Mouse (Mus musculus) intestine, embryonic 15.5 days (tissue): ENCODE measurements around the gene Qrfp. TPM values are rescaled to one million over a fixed set of nuclear protein-coding genes. Genes with fewer than 3 reads are reported as not detected.

Experiments used
- ATAC-seq: fragments of 200-750 bp; cut with Nextera tagmentation; 2 replicates; pipeline ENCODE4 v1.8.0; 2017; ENCODE audit warnings: moderate TSS enrichment, moderate library complexity
- H3K27ac ChIP-seq: fragments of 300-500 bp; sonication (generic); 2 replicates; pipeline ENCODE4 v1.5.1; 2015; ENCODE audit warnings: mild to moderate bottlenecking, inconsistent platforms
- H3K27me3 ChIP-seq: fragments of 300-500 bp; sonication (generic); replicated peaks from 2 replicates; pipeline ENCODE4 v1.6.1; 2015; ENCODE audit warnings: inconsistent platforms
- H3K36me3 ChIP-seq: fragments of 300-500 bp; sonication (generic); 2 replicates; pipeline ENCODE4 v1.6.1; 2015; ENCODE audit warnings: inconsistent platforms
- H3K4me1 ChIP-seq: fragments of 300-500 bp; sonication (generic); replicated peaks from 2 replicates; pipeline ENCODE4 v1.6.1; 2015; ENCODE audit warnings: inconsistent platforms
- H3K4me2 ChIP-seq: fragments of 300-500 bp; sonication (generic); replicated peaks from 2 replicates; pipeline ENCODE4 v1.6.1; 2015; ENCODE audit warnings: mild to moderate bottlenecking, inconsistent platforms
- H3K4me3 ChIP-seq: fragments of 300-500 bp; sonication (generic); replicated peaks from 2 replicates; pipeline ENCODE4 v1.5.1; 2015; ENCODE audit warnings: inconsistent platforms
- H3K9ac ChIP-seq: fragments of 300-500 bp; sonication (generic); 2 replicates; pipeline ENCODE4 v1.6.1; 2015; ENCODE audit warnings: inconsistent platforms
- H3K9me3 ChIP-seq: fragments of 300-500 bp; sonication (generic); 2 replicates; pipeline ENCODE4 v1.6.1; 2016; ENCODE audit warnings: inconsistent platforms
- WGBS: fragments of 180-500 bp; shearing (Covaris S2); methylation state at CpG from one replicate; pipeline ENCODE4 v1.1.7; 2015; 5-methylcytosine and 5-hydroxymethylcytosine counted together
- polyA plus RNA-seq: library from polyadenylated mRNA; unstranded; fragments of >200 nt; fragmentation: Nextera tagmentation; extraction: Ambion mirVana; gene quantifications from 2 replicates; pipeline ENCODE4 v1.2.1, GENCODE M21; 2015

Qrfp gene
- polyA plus RNA-seq, 1 experiment from 2014 or later, result 0.05 TPM

DNA sequence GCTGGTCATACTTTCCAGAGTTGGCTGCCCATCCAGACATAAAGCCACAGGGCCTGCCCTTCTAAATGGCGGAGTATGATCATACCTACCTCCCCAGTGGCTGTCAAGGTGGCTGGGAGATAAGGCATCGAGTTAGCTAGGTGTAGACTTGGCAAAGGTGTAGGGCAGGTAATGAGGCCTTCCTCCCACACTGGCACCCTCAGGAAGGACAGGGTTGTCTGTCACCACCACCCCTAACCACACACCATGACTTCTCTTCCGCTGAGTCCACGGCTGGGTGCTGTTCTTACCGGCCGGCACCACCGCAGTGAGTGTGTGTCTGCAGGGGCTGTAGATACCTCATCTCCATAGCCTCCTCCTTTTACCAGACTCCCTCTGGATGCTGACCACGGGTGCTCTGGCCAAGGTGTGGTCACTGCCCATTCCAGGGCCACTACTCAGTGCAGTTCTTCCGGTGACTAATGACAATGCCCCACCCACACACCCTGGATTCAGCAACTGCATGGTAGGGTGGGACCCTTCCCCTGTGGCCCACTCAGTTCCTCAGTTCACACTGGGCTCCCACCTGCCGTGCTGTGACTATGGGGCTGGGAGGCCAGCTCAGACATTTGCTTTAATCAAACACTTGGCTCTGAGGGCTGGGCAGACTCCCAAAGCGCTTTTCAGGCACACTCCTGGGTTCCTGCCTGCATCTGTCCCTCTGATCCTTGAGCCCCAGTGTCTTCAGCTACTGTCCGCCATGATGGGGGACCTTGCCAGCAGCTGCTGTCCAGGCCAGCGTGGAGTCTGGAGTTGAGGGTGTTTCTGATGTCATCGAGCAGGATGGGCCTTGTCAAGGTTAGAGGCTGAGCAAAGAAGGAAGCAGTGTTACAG is 942 bp upstream of the Qrfp start:
- Histone ChIP-seq H3K9ac (no peak overlapping the region), H3K27me3 (0 out of 2 replicates have a peak, but pooled peaks cover 3% of the 10 kb centered on the region), H3K4me3 (no peak overlapping the region), H3K4me2 (no peak overlapping the region), H3K36me3 (no peaks in the 10 kb centered on the region), H3K9me3 (no peaks in the 10 kb centered on the region), H3K27ac (no peak overlapping the region), H3K4me1 (peaks cover 4% of the 10 kb centered on the region; the same call in 1 of the 2 replicates)
- WGBS, result 80% methylated on average over 14 of the region's 14 CpGs
- no peak for ATAC-seq

DNA sequence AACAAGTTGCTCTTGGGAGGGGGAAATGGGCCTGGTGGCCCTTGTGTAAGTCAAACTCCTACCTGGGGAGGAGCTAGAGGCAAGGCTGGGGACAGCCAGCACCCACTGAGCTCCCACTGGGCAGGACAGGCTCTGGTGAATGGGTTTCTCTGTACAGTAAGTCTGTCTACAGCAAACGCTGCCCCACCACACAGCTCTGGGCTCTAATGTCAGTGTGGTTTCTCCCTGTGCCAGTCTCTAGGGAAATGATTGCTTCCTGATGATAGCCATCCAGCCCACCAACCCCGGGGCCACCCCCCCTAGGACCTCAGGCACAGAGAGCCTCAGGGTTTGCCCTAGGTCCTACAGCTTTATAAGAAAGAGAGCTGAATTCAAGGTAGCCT is 1.0 kb downstream of the Qrfp start:
- no peaks in the 10 kb centered on the region for H3K9me3 ChIP-seq
- no peak overlapping the region for H3K4me2 ChIP-seq
- peaks cover 4% of the 10 kb centered on the region; the same call in 1 of the 2 replicates for H3K4me1 ChIP-seq
- no peak overlapping the region for H3K27ac ChIP-seq
- peaks cover 3% of the 10 kb centered on the region; the same call in 1 of the 2 replicates for H3K36me3 ChIP-seq
- WGBS, result 58% methylated on average over 2 of the region's 2 CpGs
- H3K27me3 ChIP-seq, result no peaks in the 10 kb centered on the region
- H3K9ac ChIP-seq, result no peak overlapping the region
- ATAC-seq, result no peak
- no peak overlapping the region for H3K4me3 ChIP-seq

DNA sequence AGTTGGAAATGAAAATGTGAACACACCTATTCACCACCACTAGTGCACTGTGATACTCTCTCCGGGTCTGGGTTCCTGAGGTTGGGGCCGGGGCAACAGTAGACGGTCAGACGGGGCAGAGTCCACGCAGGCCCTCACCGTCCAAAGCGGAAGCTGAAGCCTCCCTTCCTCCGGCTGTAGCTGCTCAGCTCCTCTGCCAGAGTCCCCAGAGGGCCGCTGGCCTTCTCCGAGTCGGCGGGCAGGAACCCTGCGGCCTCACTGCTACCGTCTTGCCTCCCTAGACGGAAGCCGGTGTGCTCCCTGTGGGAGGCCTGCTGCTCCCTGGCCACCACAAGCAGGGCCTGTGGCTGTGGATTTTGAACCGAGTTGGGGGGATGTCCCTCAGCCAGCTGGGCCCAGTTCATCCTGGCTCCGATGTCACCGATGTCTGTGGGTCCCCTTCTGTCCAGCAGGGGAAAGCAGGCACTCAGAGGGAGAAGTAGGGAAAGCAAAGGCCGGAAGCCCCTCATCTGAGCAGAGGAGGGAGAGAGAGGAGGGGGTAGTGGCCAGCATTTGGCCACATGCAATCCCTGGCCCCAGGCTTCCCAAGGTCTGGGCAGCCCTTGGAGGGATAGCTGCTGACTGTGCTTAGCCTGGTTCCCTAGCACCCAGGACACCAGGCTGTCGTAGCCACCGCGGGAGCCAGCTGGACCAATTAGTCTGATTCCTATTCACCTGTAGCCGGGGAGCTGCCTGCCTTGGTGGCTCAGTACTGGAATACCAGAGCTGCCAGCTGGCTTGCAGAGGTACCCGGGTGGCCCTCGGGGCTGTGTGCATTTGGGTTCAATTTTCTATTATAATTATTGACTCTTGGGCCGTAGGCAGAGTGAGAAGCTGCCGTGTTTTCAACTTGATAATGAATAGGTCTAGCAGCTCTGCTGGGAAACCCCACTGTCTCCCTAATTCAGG is 1.7 kb downstream of the Qrfp start:
- Histone ChIP-seq H3K4me3 (no peak overlapping the region), H3K27ac (no peak overlapping the region), H3K27me3 (no peaks in the 10 kb centered on the region), H3K36me3 (peaks cover 9% of the 10 kb centered on the region; the same call in 1 of the 2 replicates), H3K4me2 (no peak overlapping the region), H3K4me1 (peaks cover 4% of the 10 kb centered on the region; the same call in 1 of the 2 replicates), H3K9ac (no peak overlapping the region), H3K9me3 (no peaks in the 10 kb centered on the region)
- 0 out of 2 replicates have a peak, but pooled peaks have one; percentile 32 for ATAC-seq
- 42% methylated on average over 28 of the region's 28 CpGs for whole genome bisulfite sequencing

DNA sequence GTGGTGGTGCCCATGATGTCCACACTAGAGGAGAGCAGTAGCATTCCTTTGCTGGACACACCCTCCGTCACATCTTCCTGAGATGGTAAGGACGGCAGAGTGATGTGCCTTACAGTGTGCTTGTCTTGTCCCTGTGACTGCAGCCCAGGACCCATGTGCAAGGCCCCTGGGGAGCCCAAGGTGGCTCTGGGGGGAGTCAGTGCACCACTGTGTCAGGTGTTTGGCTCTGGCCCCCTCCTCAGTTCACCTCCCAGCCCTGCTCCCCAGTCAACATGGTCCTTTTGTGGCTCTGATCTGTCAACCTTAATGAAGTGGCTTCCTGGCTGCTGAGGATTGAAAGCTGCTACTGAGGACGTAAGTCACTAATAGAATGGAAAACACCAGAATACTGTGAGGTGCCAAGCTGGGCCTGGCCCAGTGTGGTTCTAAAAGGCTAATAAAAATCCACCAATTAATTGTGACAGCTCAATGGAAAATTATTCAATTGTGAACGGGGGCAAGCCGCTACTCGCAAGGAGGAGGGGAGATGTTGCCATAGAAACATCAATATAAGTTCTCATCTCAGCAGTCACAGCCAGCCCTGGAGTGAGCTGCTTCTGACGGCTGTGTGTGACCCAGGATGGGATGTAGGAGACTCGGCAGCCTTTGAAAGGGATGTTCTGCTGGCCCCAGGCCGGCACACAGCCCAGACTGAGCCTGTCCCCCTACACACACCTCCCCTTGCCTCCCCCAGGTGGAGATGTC is 3.6 kb downstream of the Qrfp start:
- WGBS, result 54% methylated on average over 9 of the region's 9 CpGs
- no peaks in the 10 kb centered on the region for H3K27me3 ChIP-seq
- peaks cover 4% of the 10 kb centered on the region; the same call in 1 of the 2 replicates for H3K4me1 ChIP-seq

DNA sequence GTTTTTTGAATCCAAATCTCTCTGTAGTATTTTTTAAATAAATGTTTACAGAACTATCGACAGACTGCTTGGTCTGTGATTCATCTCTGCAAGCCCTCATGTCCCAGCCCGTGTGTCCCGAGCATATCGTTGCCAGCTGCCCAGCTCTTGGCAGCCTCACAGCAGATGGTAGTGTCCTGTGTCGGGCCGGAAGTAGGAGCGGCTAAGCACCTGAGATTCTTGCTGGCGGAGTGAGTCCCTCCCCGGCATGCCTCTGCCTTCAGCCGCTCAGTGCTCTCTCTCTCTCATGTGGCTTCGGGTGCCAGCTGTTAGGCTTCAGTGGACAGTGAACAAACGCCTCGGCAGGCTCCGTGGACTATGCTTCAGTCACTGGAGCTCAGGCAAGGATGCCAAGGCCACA is 6.9 kb downstream of the Qrfp start:
- Histone ChIP-seq H3K27me3 (no peaks in the 10 kb centered on the region), H3K36me3 (peaks cover 42% of the 10 kb centered on the region), H3K9ac (no peak overlapping the region), H3K4me1 (0 out of 2 replicates have a peak, but pooled peaks cover 2% of the 10 kb centered on the region), H3K9me3 (no peaks in the 10 kb centered on the region), H3K27ac (no peak overlapping the region), H3K4me3 (no peak overlapping the region), H3K4me2 (no peak overlapping the region)
- 50% methylated on average over 14 of the region's 14 CpGs for WGBS
- ATAC-seq, result no peak

More for the DNA sequence above, 3.6 kb downstream of the Qrfp start:
- Histone ChIP-seq H3K36me3 (peaks cover 17% of the 10 kb centered on the region), H3K4me2 (no peak overlapping the region), H3K27ac (no peak overlapping the region), H3K9me3 (no peaks in the 10 kb centered on the region), H3K9ac (no peak overlapping the region), H3K4me3 (no peak overlapping the region)
- no peak for ATAC-seq

DNA sequence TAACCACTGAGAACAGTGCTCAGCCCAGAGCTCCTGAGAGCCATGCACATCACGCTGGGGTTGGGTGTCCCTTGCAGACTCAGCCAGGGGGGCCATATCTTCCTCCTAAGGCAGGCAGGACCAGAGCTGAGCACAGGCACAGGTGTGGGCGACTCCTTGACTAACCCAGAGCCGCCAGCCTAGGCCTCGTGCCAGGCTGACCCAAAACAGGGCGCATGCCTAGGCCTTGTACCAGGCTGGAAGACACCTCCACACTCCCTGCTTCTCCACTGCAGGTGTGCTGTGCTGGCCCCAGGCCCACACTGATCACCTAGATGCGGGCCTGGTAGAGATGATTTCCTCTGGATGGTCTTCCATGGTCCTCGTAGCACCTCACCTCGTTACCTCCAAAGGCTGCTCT is 7.6 kb downstream of the Qrfp start:
- H3K9me3 ChIP-seq, result no peaks in the 10 kb centered on the region
- H3K4me3 ChIP-seq, result no peak overlapping the region
- 86% methylated on average over 8 of the region's 8 CpGs for WGBS
- no peak overlapping the region for H3K27ac ChIP-seq
- ATAC-seq, result no peak
- H3K4me1 ChIP-seq, result no peaks in the 10 kb centered on the region
- H3K36me3 ChIP-seq, result peaks cover 48% of the 10 kb centered on the region
- no peak overlapping the region for H3K9ac ChIP-seq
- H3K4me2 ChIP-seq, result no peak overlapping the region
- no peaks in the 10 kb centered on the region for H3K27me3 ChIP-seq

DNA sequence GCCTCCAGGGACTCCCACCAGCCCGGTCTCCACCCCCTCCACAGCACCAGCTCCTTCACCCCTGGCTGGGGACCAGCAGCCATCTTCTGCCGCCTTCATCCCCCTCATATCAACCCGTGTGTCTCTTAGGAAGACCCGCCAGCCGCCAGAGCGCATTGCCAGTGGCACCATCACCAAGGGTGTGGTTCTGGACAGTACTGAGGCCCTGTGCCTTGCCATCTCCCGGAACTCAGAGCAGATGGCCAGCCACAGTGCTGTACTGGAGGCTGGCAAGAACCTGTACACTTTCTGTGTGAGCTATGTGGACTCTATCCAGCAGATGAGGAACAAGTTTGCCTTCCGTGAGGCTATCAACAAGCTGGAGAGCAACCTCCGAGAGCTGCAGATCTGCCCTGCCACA is 9.0 kb downstream of the Qrfp start:
- no peak overlapping the region for H3K4me3 ChIP-seq
- H3K9ac ChIP-seq, result no peak overlapping the region
- H3K27ac ChIP-seq, result no peak overlapping the region
- 85% methylated on average over 9 of the region's 9 CpGs for WGBS
- peaks cover 61% of the 10 kb centered on the region for H3K36me3 ChIP-seq
- H3K4me2 ChIP-seq, result no peak overlapping the region
- ATAC-seq, result no peak
- no peaks in the 10 kb centered on the region for H3K27me3 ChIP-seq
- H3K9me3 ChIP-seq, result no peaks in the 10 kb centered on the region
- no peaks in the 10 kb centered on the region for H3K4me1 ChIP-seq

DNA sequence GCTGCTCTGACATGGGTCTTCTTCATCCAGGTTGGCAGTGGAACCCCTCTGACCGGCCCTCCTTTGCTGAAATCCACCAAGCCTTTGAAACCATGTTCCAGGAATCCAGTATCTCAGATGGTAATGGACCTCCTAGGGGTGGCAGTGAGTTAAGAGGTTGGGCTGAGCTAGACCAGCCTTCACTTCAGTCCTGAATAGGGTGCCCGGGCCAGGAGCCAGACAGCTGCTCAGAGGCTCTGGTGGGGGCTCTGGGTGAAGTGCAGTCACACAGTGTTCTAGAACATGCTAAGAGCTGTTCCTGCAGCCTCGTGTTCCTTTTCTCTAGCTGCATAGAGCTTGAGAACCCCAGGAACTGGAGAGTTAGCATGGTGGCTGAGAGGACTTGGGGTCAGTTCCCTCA is 13.4 kb downstream of the Qrfp start:
- no peak overlapping the region for H3K4me2 ChIP-seq
- H3K27ac ChIP-seq, result no peak overlapping the region
- no peaks in the 10 kb centered on the region for H3K4me1 ChIP-seq
- WGBS, result 90% methylated on average over 3 of the region's 3 CpGs
- no peak overlapping the region for H3K9ac ChIP-seq
- H3K36me3 ChIP-seq, result peaks cover 76% of the 10 kb centered on the region
- no peak for ATAC-seq
- H3K27me3 ChIP-seq, result no peaks in the 10 kb centered on the region
- no peaks in the 10 kb centered on the region for H3K9me3 ChIP-seq
- H3K4me3 ChIP-seq, result no peak overlapping the region

DNA sequence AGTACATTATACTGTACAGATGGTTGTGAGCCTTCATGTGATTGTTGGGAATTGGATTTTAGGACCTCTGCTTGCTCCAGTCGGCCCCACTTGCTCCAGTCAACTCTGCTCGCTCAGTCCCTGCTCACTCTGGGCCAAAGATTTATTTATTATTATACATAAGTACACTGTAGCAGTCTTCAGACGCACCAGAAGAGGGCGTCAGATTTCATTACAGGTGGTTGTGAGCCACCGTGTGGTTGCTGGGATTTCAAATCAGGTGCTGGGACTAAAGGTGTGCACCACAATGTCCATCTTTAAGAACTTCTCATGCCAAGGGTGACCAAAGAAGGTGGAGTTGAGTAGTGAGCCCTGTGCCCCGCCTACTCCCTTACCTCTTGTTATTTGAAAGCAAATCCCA is 17.8 kb downstream of the Qrfp start:
- Histone ChIP-seq H3K4me1 (no peaks in the 10 kb centered on the region), H3K4me2 (no peak overlapping the region), H3K27me3 (no peaks in the 10 kb centered on the region), H3K9me3 (no peaks in the 10 kb centered on the region), H3K4me3 (no peak overlapping the region), H3K27ac (no peak overlapping the region), H3K9ac (no peak overlapping the region), H3K36me3 (peaks cover 65% of the 10 kb centered on the region)
- WGBS, result 73% methylated on average over 6 of the region's 6 CpGs
- ATAC-seq, result no peak

DNA sequence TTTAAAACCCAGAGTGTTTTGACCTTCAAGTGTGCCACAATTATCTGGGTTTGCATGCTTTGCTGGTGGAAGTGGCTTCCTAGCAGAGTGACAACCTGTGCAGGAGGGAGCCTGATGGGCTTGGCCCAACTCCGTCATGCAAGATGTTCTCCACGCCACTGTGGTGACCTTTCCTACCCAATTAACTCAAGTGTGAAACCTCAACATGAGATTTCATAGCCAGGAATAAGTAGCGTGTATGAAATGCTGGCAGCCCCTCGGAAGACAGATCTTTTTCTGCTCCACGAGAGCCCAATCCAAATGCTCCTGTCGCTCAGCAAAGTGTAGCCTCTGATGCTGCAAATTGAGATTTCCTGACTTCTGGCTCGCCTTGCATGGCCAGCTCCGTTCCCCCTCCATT is 19.1 kb downstream of the Qrfp start:
- H3K4me2 ChIP-seq, result no peak overlapping the region
- 92% methylated on average over 8 of the region's 8 CpGs for WGBS
- no peaks in the 10 kb centered on the region for H3K27me3 ChIP-seq
- H3K4me1 ChIP-seq, result no peaks in the 10 kb centered on the region
- H3K9ac ChIP-seq, result no peak overlapping the region
- H3K27ac ChIP-seq, result no peak overlapping the region
- H3K4me3 ChIP-seq, result no peak overlapping the region
- H3K36me3 ChIP-seq, result peaks cover 56% of the 10 kb centered on the region
- no peak for ATAC-seq
- H3K9me3 ChIP-seq, result no peaks in the 10 kb centered on the region

DNA sequence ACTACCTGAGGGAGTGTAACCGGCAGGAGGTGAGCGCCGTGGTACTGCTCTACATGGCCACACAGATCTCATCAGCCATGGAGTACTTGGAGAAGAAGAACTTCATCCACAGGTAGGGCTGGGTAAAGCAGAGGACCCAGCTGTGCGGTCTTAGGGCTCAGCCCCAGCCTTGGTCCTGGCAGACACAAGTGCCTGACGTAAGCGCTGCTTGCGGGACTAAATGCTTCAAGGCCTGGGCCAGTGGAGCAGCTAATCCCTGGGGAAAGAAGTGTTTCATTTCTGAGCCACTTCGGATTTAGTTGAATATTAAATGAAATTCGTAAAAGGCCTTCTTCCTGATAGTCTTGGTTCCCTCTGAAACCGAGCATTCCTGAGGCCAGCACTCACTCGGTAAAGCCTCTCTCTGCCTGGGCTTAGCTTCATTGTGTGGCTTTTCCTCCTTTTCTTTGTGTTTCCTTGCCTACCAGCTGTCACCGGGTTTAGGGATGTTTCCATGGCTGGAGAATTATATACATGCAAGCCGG is 19.6 kb downstream of the Qrfp start:
- H3K9me3 ChIP-seq, result no peaks in the 10 kb centered on the region
- H3K36me3 ChIP-seq, result peaks cover 57% of the 10 kb centered on the region
- H3K4me3 ChIP-seq, result no peak overlapping the region
- no peaks in the 10 kb centered on the region for H3K4me1 ChIP-seq
- no peaks in the 10 kb centered on the region for H3K27me3 ChIP-seq
- ATAC-seq, result no peak
- H3K9ac ChIP-seq, result no peak overlapping the region
- 88% methylated on average over 13 of the region's 13 CpGs for WGBS
- H3K4me2 ChIP-seq, result no peak overlapping the region
- H3K27ac ChIP-seq, result no peak overlapping the region
